Mouse (Mus musculus): ENCODE results near the gene Gpr15. TPM values are rescaled to one million over a fixed set of nuclear protein-coding genes. Genes with fewer than 3 reads are reported as not detected.

Gene Gpr15
- polyA plus RNA-seq (2015; fragmentation: Nextera tagmentation; extraction: Ambion mirVana) = not detected in 2 replicates

GRCm38 (mm10) chr16:58718666-58719120, at the start of gene Gpr15:
TSS of gene Gpr15 (minus strand) at chr16:58719070.

DNA sequence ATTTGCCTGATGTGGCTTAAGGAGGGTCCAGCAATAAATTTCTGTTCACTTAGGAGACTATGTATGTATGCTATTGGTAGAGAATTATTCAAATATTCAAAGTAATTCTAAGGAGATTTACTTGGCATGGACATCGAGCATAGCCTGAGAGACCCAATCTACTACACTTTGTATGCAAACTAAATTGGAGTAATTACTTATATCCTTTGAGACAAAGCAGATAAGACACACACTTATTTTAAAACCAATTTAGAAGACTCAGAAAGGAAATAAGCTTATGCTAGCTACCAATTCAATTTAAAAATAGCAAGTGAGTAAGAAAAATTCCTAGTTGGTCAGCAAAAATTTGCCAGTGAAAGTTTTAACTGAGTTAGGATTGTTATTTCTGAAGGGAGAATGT, 44.2 kb upstream of the Gpr15 start, which contains the start of gene Olfr172:
Olfr172 (minus strand) TSS at position 101 of the 400 bp plus-strand sequence.

GRCm38 (mm10) chr16:58727477-58728131, 8.7 kb upstream of the Gpr15 start, which contains the start of gene Cldnd1:
TSS of gene Cldnd1 (plus strand) at chr16:58727910.

DNA sequence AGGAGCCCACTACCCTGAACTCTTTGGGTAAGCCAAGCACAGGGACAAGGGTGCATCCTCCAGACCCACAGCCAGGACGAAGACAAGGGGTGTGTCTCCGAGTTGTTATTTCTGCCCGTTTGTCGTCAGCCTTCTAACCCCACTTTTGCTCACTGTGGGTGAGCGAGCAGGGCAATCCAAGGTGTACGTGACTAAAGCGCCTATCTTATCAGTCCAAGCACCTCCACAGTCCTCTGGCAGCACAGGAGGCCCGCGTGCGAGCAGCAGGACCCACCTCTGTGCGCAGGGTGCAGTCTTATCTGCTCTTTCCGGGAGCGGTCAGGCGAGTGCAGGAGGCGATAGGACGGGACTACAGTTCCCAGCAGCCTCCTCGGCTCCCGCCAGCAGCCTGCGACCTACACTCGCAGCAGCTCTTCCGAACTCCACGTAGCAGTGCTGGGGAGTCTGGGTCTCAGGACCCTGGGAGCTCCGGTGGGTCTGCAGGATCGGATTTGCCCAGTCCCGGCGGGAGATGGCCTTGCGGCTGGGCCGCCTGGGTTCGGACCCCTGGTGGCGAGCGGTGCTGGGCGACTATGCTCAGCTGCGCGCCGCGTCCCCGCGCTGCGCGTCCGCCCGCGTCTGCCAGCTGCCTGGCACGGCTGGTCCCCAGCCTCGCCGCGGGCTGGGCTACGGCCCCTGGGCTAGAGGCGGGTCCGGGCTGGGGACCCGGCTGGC, 48.8 kb downstream of the Gpr15 start, which contains the start of gene Cpox:
Cpox (plus strand) TSS at position 376 of the 714 bp plus-strand sequence.

Small RNAs within 50 kb of the gene (microRNA-seq; reads per million reads assigned to microRNA genes)
- gene Gm27564 = not detected

Other genes with a start within 250 kb of the Gpr15 start
- 4.8 and 5.0 TPM in 2 replicates for gene St3gal6, start 194.8 kb downstream of the Gpr15 start, polyA plus RNA-seq (2015; fragmentation: Nextera tagmentation; extraction: Ambion mirVana)
- gene Gm813, start 102.1 kb downstream of the Gpr15 start, polyA plus RNA-seq (2015; fragmentation: Nextera tagmentation; extraction: Ambion mirVana) = not detected in 2 replicates
- not detected in 2 replicates for gene E330017A01Rik, start 80.3 kb downstream of the Gpr15 start, polyA plus RNA-seq (2015; fragmentation: Nextera tagmentation; extraction: Ambion mirVana)
- gene Cpox, start 48.8 kb downstream of the Gpr15 start, polyA plus RNA-seq (2015; fragmentation: Nextera tagmentation; extraction: Ambion mirVana) = 18.8 and 24.2 TPM in 2 replicates
- 92.0 and 115 TPM in 2 replicates for gene Cldnd1, start 8.8 kb upstream of the Gpr15 start, polyA plus RNA-seq (2015; fragmentation: Nextera tagmentation; extraction: Ambion mirVana)
- not detected in 2 replicates for gene Olfr172, start 44.1 kb upstream of the Gpr15 start, polyA plus RNA-seq (2015; fragmentation: Nextera tagmentation; extraction: Ambion mirVana)
- gene Olfr173, start 81.2 kb upstream of the Gpr15 start, polyA plus RNA-seq (2015; fragmentation: Nextera tagmentation; extraction: Ambion mirVana) = not detected in 2 replicates
- gene Olfr175-ps1, start 107.7 kb upstream of the Gpr15 start, polyA plus RNA-seq (2015; fragmentation: Nextera tagmentation; extraction: Ambion mirVana) = not detected in 2 replicates
- not detected in 2 replicates for gene Olfr177, start 155.7 kb upstream of the Gpr15 start, polyA plus RNA-seq (2015; fragmentation: Nextera tagmentation; extraction: Ambion mirVana)
- not detected in 2 replicates for gene Olfr178, start 173.0 kb upstream of the Gpr15 start, polyA plus RNA-seq (2015; fragmentation: Nextera tagmentation; extraction: Ambion mirVana)
- gene Olfr181, start 209.7 kb upstream of the Gpr15 start, polyA plus RNA-seq (2015; fragmentation: Nextera tagmentation; extraction: Ambion mirVana) = not detected in 2 replicates
- not detected in 2 replicates for gene Olfr180, start 210.3 kb upstream of the Gpr15 start, polyA plus RNA-seq (2015; fragmentation: Nextera tagmentation; extraction: Ambion mirVana)

Measured in urinary bladder, postnatal 0 days (tissue).